Mouse (Mus musculus): ENCODE measurements at regions not wholly inside any gene's neighbourhood (a gene's known extent, or its start where the extent isn't known, plus 50 kb on each side); places are given as distances from the start of the nearest gene placed in this dataset.
A peak's percentile ranks its signal among the peaks of the same experiment; 100 is the strongest.

GRCm38 (mm10) chr7:70584480-70584879, 217.9 kb upstream of the Nr2f2 start:
- DNase-seq (ENCODE audit: low read depth, low spot score), result no peak

GRCm38 (mm10) chr7:70576112-70576910, 209.8 kb upstream of the Nr2f2 start:
- no peak for DNase-seq (ENCODE audit: low read depth, low spot score)

GRCm38 (mm10) chr7:70575614-70576013, 209.1 kb upstream of the Nr2f2 start:
- no peak for DNase-seq (ENCODE audit: low read depth, low spot score)

- no peak for DNase-seq (ENCODE audit: low read depth, low spot score)
These were observed 207.7 kb upstream of the Nr2f2 start for GRCm38 (mm10) chr7:70574194-70574593.

GRCm38 (mm10) chr7:70565034-70565433, 198.5 kb upstream of the Nr2f2 start:
- DNase-seq (ENCODE audit: low read depth, low spot score), result no peak

- no peak for DNase-seq (ENCODE audit: low read depth, low spot score)
These were observed 182.5 kb upstream of the Nr2f2 start for GRCm38 (mm10) chr7:70548936-70549450.

GRCm38 (mm10) chr7:70541881-70542665, 175.5 kb upstream of the Nr2f2 start:
- DNase-seq (ENCODE audit: low read depth, low spot score), result no peak

GRCm38 (mm10) chr7:70539121-70539642, 172.6 kb upstream of the Nr2f2 start:
- no peak for DNase-seq (ENCODE audit: low read depth, low spot score)

- no peak for DNase-seq (ENCODE audit: low read depth, low spot score)
These were observed 169.5 kb upstream of the Nr2f2 start for GRCm38 (mm10) chr7:70536046-70536445.

- DNase-seq (ENCODE audit: low read depth, low spot score), result no peak
These were observed 167.0 kb upstream of the Nr2f2 start for GRCm38 (mm10) chr7:70533552-70533951.

GRCm38 (mm10) chr7:70527921-70528320, 161.4 kb upstream of the Nr2f2 start:
- DNase-seq (ENCODE audit: low read depth, low spot score), result no peak

- DNase-seq (ENCODE audit: low read depth, low spot score), result no peak
These were observed 158.8 kb upstream of the Nr2f2 start for GRCm38 (mm10) chr7:70525372-70525771.

GRCm38 (mm10) chr7:70524744-70525143, 158.2 kb upstream of the Nr2f2 start:
- DNase-seq (ENCODE audit: low read depth, low spot score), result no peak

- no peak for DNase-seq (ENCODE audit: low read depth, low spot score)
These were observed 157.7 kb upstream of the Nr2f2 start for GRCm38 (mm10) chr7:70524251-70524650.

GRCm38 (mm10) chr7:70516741-70517140, 150.2 kb upstream of the Nr2f2 start:
- DNase-seq (ENCODE audit: low read depth, low spot score), result no peak

- no peak for DNase-seq (ENCODE audit: low read depth, low spot score)
These were observed 148.9 kb upstream of the Nr2f2 start for GRCm38 (mm10) chr7:70515341-70515851.

GRCm38 (mm10) chr7:70514666-70515065, 148.1 kb upstream of the Nr2f2 start:
- DNase-seq (ENCODE audit: low read depth, low spot score), result peak; percentile 73

- no peak for DNase-seq (ENCODE audit: low read depth, low spot score)
These were observed 145.8 kb upstream of the Nr2f2 start for GRCm38 (mm10) chr7:70512354-70512753.

- DNase-seq (ENCODE audit: low read depth, low spot score), result no peak
These were observed 139.2 kb upstream of the Nr2f2 start for GRCm38 (mm10) chr7:70505671-70506181.

- no peak for DNase-seq (ENCODE audit: low read depth, low spot score)
These were observed 135.3 kb upstream of the Nr2f2 start for GRCm38 (mm10) chr7:70501821-70502220.

- no peak for DNase-seq (ENCODE audit: low read depth, low spot score)
These were observed 130.1 kb upstream of the Nr2f2 start for GRCm38 (mm10) chr7:70496541-70497154.

All from forelimb bud, embryonic 11.5 days (tissue).